Mouse (Mus musculus): ENCODE measurements around the gene Ccdc183.

The Ccdc183 gene

DNA sequence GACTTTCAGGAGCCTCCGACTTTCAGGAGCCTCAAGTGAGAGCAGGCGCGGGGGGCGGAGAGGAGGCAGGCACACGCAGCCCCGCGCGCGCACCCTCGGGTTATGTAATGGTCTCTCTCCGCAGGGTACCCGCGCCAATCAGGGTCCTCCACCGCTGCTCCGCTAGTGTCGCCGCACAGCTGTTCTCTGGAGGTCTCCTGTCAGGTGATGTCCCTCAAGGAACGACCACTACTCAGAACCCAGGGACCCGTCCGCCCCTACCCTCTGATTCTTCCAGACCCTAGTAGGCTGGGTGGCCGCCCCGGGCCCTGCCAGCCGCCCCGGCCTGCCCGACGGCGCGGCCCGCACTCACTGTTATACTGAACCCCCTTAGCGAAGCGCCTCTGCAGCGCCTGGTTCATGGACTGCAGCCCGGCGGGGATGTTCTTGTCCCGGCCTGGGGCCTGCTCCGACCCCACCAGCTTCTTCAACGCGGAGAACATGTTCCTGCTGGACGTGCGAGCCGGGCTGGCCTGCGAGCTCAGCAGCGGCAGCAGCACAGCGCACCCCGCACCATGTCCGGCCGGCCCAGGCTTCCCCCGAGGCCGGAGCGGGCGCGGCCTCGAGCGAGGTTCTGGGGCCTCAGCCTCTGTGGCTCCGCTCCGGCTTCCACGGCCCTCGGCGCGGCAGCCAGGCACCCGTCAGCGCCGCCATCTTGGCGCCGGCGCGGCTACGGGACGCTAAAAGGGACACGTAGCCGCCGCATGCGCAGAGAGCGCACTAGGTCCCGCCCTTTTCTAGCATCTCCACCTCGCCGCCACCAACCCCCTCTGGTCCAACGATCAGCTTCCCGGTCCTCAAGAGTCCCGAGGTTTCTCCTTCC, 9.5 kb downstream of the Ccdc183 start, which contains the start of gene Rabl6:
Gene Rabl6, minus strand, starts transcription at position 761 of the 862 bp plus-strand sequence.
- DNase-seq (ENCODE audit: low spot score) = peak; percentile 86

DNA sequence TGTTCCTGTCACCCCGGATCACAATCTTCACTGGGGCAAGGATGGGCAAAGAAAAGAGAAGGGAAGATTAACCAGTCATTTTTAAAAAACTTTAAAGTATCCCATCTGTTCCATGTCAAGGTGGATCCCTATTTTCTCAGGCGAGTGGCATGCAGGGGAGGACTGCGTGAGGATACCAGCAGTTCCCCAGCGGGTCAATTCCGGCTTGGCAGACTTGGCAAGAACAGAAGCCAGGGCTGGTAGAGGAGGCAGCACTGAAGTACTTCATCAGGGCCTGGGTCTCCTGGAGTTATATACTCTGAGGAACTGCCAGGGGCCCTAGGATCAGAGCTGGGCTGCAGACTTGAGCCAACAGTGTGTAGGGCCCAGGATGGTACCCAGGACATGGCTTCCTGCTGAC, 15.0 kb downstream of the Ccdc183 start:
- no peak for DNase-seq (ENCODE audit: low spot score)

GRCm38 (mm10) chr2:25600037-25600436, 17.4 kb downstream of the Ccdc183 start:
- DNase-seq (ENCODE audit: low spot score) = no peak

DNA sequence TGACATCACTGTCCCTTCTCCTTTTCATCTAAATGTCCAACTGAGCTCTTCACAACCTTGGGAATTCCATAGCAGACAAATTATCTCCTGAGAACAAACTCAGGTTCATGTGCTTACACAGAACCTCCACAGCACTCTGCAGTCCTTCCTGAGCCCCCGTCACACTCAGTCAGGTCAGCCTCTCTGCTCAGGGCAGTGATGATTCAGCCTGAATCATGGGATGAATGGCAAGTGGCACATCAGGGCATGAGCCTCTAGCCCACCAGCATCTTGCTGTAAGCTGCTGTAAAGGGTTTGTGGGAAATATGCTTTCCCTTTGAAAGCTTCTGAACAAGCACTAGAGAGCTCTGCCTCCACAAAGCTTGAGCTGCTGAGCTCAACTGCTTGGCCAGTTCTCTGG, 18.7 kb downstream of the Ccdc183 start:
- no peak for DNase-seq (ENCODE audit: low spot score)

- DNase-seq (ENCODE audit: low spot score) = no peak
These were observed 20.5 kb downstream of the Ccdc183 start for GRCm38 (mm10) chr2:25596765-25597510.

DNA sequence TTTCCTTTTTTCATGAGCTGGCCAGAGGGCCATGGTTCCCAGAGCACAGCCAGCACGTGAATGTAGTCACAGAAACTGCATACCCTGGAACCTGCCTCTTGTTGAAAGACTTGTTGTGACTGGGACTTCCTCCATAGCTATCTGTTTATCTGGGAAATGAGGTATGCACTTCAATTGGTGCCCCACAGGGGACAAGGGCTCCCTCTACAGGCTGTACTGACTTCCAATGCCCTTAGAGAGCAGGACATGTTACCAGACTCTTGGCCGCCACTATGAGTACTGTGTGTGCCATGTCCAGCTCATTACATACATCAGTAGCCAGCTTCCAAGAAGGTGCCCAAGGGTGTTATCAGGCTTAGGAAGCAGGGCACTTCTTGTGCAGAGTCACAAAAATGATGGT, 25.6 kb downstream of the Ccdc183 start:
- peak; percentile 15 for DNase-seq (ENCODE audit: low spot score)

- DNase-seq (ENCODE audit: low spot score) = no peak
These were observed 29.1 kb downstream of the Ccdc183 start for GRCm38 (mm10) chr2:25588227-25588907.

GRCm38 (mm10) chr2:25587290-25587689, 30.2 kb downstream of the Ccdc183 start:
- DNase-seq (ENCODE audit: low spot score) = no peak

GRCm38 (mm10) chr2:25585601-25586000, 31.9 kb downstream of the Ccdc183 start:
- no peak for DNase-seq (ENCODE audit: low spot score)

GRCm38 (mm10) chr2:25584856-25585255, 32.6 kb downstream of the Ccdc183 start:
- no peak for DNase-seq (ENCODE audit: low spot score)

GRCm38 (mm10) chr2:25584152-25584551, 33.3 kb downstream of the Ccdc183 start:
- DNase-seq (ENCODE audit: low spot score) = no peak

- DNase-seq (ENCODE audit: low spot score) = no peak
These were observed 33.9 kb downstream of the Ccdc183 start for GRCm38 (mm10) chr2:25583571-25583970.

GRCm38 (mm10) chr2:25583120-25583481, 34.4 kb downstream of the Ccdc183 start:
- no peak for DNase-seq (ENCODE audit: low spot score)

GRCm38 (mm10) chr2:25582466-25583119, 34.9 kb downstream of the Ccdc183 start:
- DNase-seq (ENCODE audit: low spot score) = no peak

GRCm38 (mm10) chr2:25581901-25582301, 35.6 kb downstream of the Ccdc183 start:
- DNase-seq (ENCODE audit: low spot score) = no peak

GRCm38 (mm10) chr2:25581294-25581864, 36.1 kb downstream of the Ccdc183 start, which contains the start of gene Ajm1:
Ajm1 (minus strand) TSS chr2:25581757.
- DNase-seq (ENCODE audit: low spot score) = peak; percentile 74

DNA sequence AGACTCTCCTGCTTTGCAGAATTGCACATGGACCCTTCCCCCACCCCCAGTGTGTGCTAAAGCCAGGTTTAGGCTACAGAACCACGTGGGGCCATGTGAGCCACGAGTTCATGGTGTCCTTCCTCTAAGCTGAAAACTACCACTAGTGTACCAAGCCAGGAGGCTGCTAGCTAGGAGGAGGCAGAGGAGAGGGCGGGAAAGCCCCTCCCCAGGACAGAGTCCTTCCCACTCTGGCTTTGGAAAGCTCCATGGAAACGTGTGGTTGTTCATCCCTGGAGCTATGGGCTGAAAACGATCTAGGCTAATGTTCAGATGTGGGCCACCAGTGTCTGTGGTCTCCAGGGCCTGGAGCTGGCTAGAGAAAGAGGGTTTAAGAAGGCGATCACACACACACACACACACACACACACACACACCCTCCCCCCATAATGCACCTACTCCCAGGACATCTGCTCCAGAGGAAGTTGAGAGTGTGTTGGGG, 36.8 kb downstream of the Ccdc183 start:
- DNase-seq (ENCODE audit: low spot score) = no peak

DNA sequence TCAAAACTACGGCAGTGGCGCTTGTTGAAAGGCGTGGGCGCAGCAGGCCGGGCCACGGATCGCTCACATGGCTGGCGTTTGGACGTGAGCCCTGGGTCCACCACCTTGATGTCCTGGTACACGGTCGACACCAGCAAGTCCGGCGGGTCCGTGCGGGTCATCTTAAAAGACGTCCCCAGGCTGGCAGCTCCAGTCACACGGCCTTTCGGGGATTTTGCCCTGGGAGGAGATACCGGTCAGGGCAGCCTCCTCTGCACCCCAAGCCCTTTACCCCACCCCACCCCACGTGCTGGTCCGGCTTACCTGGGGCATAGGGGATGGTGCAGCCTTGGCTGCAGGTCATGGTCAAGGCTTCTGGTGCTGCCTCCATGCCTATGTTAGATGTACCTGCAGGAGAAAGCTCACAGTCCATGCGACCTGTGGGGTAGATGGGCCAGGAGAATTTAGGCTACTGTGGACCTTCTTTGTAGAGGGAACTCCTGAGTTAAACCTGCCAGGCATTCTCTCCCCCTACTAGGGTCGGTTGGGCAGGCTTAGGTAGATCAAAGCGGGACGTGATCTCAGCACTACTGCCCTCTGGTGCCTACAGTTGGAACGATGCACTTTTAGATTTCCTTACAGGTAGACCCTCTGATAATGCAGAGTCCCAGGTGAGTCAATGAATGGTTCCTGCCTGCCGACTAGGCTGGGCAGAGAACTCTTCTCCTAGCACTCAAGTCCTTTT, 37.6 kb downstream of the Ccdc183 start:
- peak; percentile 66 for DNase-seq (ENCODE audit: low spot score)

DNA sequence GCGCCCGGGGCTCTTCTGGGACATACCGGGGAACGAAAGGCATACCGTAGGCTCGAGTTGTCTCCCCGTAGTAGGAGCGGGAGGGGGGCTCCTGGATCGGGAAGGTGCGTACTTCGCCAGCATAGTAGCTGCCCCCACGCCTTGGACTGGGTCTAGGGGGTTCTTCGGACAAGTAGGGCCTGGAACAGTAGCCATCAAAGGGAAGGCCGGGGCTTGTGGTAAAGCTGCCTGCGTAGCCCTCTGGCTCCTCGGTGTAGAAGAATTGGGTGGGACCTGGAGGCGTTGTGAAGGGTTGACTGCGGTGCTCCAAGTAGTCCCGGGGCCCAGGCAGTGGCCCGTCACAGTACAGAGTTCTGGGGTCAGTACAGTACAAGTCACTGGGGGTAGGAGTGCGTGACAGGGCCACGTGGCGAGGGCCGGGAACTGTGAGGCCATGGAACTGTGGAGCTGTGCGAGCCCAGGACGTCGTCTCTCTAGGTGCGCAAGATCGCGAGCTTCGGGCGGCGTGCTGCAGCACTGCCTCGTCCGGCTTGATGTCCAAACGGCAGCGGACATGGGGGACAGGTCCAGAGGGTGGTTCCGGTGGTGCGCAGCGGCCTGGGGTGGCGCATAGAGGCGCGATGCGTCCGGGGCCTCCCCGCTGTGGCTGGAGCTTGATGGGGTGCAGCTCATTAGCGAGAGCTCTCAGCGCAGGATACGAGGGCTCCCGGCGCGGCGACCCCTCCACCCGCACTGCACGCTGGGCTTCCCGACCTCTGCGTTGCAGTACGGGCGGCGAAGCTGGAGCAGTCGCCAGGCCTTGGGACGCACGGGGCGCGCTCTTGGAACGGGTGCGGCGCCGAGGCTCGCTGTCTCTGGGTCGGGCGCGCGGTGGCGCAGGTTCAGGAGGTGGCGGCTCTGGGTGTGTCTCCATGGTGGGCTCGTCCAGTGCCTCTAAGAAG, 38.4 kb downstream of the Ccdc183 start:
- no peak for DNase-seq (ENCODE audit: low spot score)
